Mouse (Mus musculus): ENCODE data around the gene Slxl1. TPM values are rescaled to one million over a fixed set of nuclear protein-coding genes. Genes with fewer than 3 reads are reported as not detected.
"Not testable (repeated sequence)": the region's sequence is repeated elsewhere in the genome, so short reads cannot be mapped to it uniquely, and the experiment has no call there.

The Slxl1 gene
- not detected in 2 replicates for total RNA-seq (2014; rRNA removed)
- not detected in 2 replicates for polyA plus RNA-seq (2015; fragmentation: Nextera tagmentation; extraction: Ambion mirVana)

GRCm38 (mm10) chrX:55226576-55226975 is at the start of gene Slxl1:
Gene Slxl1, plus strand, starts transcription at chrX:55226876.
- H3K27me3 ChIP-seq (ENCODE audit: insufficient read depth, low read length); H3K4me1 ChIP-seq (ENCODE audit: insufficient read depth); DNase-seq; H3K4me3 ChIP-seq (ENCODE audit: low read depth, low read length); H3K9me3 ChIP-seq (ENCODE audit: low read length); H3K4me2 ChIP-seq (ENCODE audit: low read depth); H3K27ac ChIP-seq (ENCODE audit: low read depth, low read length); H3K9ac ChIP-seq; ATAC-seq; H3K36me3 ChIP-seq (ENCODE audit: insufficient read depth): not testable (repeated sequence)
- no CpG with 5 or more reads among the region's 6 CpGs for WGBS

All from forebrain, postnatal 0 days (tissue).